Mouse (Mus musculus) limb, embryonic 13.5 days (tissue): Measurements from ENCODE around the gene 1810013L24Rik. TPM values are rescaled to one million over a fixed set of nuclear protein-coding genes. Genes with fewer than 3 reads are reported as not detected.

Experiments
- ATAC-seq: fragments of 200-750 bp; cut with Nextera tagmentation; 2 replicates; pipeline ENCODE4 v1.8.0; 2017; ENCODE audit warnings: low read depth, moderate number of reproducible peaks, moderate TSS enrichment; ENCODE audit not compliant: low FRiP score
- H3K27ac ChIP-seq: fragments of 300-500 bp; sonication (generic); 2 replicates; pipeline ENCODE4 v1.5.1; 2015; ENCODE audit warnings: inconsistent platforms, mild to moderate bottlenecking, moderate library complexity
- H3K27me3 ChIP-seq: fragments of 300-500 bp; sonication (generic); 2 replicates; pipeline ENCODE4 v1.6.1; 2015; ENCODE audit warnings: mild to moderate bottlenecking, inconsistent platforms
- H3K36me3 ChIP-seq: fragments of 300-500 bp; sonication (generic); 2 replicates; pipeline ENCODE4 v1.6.1; 2015; ENCODE audit warnings: inconsistent platforms, mild to moderate bottlenecking, moderate library complexity
- H3K4me1 ChIP-seq: fragments of 300-500 bp; sonication (generic); 2 replicates; pipeline ENCODE4 v1.6.1; 2015; ENCODE audit warnings: inconsistent platforms
- H3K4me2 ChIP-seq: fragments of 300-500 bp; sonication (generic); replicated peaks from 2 replicates; pipeline ENCODE4 v1.6.1; 2015; ENCODE audit warnings: inconsistent platforms, mild to moderate bottlenecking, moderate library complexity
- H3K4me3 ChIP-seq: fragments of 300-500 bp; sonication (generic); 2 replicates; pipeline ENCODE4 v1.5.1; 2015; ENCODE audit warnings: moderate library complexity, mild to moderate bottlenecking, inconsistent platforms
- H3K9ac ChIP-seq: fragments of 300-500 bp; sonication (generic); 2 replicates; pipeline ENCODE4 v1.6.1; 2015; ENCODE audit warnings: mild to moderate bottlenecking, inconsistent platforms
- H3K9me3 ChIP-seq: fragments of 300-500 bp; sonication (generic); 2 replicates; pipeline ENCODE4 v1.6.1; 2016; ENCODE audit warnings: inconsistent platforms
- WGBS: fragments of 180-500 bp; shearing (Covaris S2); methylation state at CpG from one replicate; pipeline ENCODE4 v1.1.7; 2015; 5-methylcytosine and 5-hydroxymethylcytosine counted together
- polyA plus RNA-seq: library from polyadenylated mRNA; unstranded; fragments of >200 nt; fragmentation: Nextera tagmentation; extraction: Ambion mirVana; gene quantifications from 2 replicates; pipeline ENCODE4 v1.2.1, GENCODE M21; 2015

1810013L24Rik gene
- polyA plus RNA-seq, 1 experiment from 2014 or later = 21.3 TPM

GRCm38 (mm10) chr16:8810399-8811127 lies 19.3 kb upstream of the 1810013L24Rik start:
- H3K36me3 ChIP-seq = no peaks in the 10 kb centered on the region
- H3K27me3 ChIP-seq = no peaks in the 10 kb centered on the region
- H3K4me2 ChIP-seq = no peak overlapping the region
- H3K9me3 ChIP-seq = no peaks in the 10 kb centered on the region
- no peak overlapping the region for H3K4me3 ChIP-seq
- H3K27ac ChIP-seq = no peak overlapping the region
- peak; percentile 71; the same call in 1 of the 2 replicates for ATAC-seq
- H3K4me1 ChIP-seq = no peaks in the 10 kb centered on the region
- WGBS = 91% methylated on average over 14 of the region's 14 CpGs
- H3K9ac ChIP-seq = no peak overlapping the region

- Histone ChIP-seq H3K4me1 (no peaks in the 10 kb centered on the region), H3K27me3 (no peaks in the 10 kb centered on the region), H3K9ac (no peak overlapping the region), H3K4me2 (no peak overlapping the region), H3K9me3 (no peaks in the 10 kb centered on the region), H3K27ac (no peak overlapping the region), H3K36me3 (no peaks in the 10 kb centered on the region), H3K4me3 (no peak overlapping the region)
- no peak for ATAC-seq
- 81% methylated on average over 4 of the region's 4 CpGs for WGBS
Measured at GRCm38 (mm10) chr16:8817872-8818271, 12.0 kb upstream of the 1810013L24Rik start.

GRCm38 (mm10) chr16:8821429-8821828 lies 8.5 kb upstream of the 1810013L24Rik start:
- no peaks in the 10 kb centered on the region for H3K27me3 ChIP-seq
- H3K4me2 ChIP-seq = no peak overlapping the region
- H3K4me3 ChIP-seq = no peak overlapping the region
- H3K27ac ChIP-seq = no peak overlapping the region
- WGBS = 71% methylated on average over 1 of the region's 1 CpGs
- ATAC-seq = no peak
- H3K4me1 ChIP-seq = no peaks in the 10 kb centered on the region
- H3K36me3 ChIP-seq = no peaks in the 10 kb centered on the region
- no peak overlapping the region for H3K9ac ChIP-seq
- no peaks in the 10 kb centered on the region for H3K9me3 ChIP-seq

DNA sequence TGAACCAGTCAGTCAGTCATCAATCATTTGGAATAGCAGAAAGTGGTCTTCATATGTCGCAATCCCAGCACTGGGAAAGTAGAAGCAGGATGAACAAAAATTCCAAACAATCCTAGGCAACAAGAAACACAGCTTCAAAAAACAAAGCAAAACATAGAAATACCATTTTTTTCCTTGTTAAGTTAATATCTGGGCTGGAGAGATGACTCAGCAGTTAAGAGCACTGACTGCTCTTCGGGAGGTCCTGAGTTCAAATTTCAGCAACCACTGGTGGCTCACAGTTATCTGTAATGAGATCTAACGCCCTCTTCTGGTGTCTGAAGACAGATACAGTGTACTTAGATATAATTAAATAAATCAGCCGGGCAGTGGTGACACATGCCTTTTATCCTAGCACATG lies 7.3 kb upstream of the 1810013L24Rik start:
- ATAC-seq = no peak
- Histone ChIP-seq H3K36me3 (no peaks in the 10 kb centered on the region), H3K4me3 (no peak overlapping the region), H3K27ac (no peak overlapping the region), H3K4me2 (no peak overlapping the region), H3K27me3 (no peaks in the 10 kb centered on the region), H3K9me3 (no peaks in the 10 kb centered on the region), H3K9ac (no peak overlapping the region), H3K4me1 (no peaks in the 10 kb centered on the region)
- 79% methylated on average over 4 of the region's 4 CpGs for whole genome bisulfite sequencing

DNA sequence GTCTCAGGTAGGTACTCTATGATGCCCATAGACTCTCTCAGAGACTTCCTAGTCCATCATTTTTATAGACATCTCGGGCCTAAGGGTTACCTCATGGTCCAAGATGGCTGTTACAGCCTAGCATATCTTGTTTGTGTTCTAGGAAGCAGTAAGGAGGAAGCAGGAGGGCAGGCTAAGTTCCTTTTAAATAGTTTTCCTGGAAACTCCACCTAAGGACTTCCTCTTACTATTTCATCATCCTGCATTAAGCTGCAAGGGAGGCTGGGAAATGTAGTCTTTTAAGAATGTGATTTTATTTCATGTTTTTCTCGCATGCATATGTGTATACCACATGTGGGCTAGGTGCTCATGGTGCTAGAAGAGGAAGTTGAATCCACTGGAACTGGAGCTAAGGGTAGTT lies 6.2 kb upstream of the 1810013L24Rik start:
- H3K36me3 ChIP-seq = no peaks in the 10 kb centered on the region
- no peak overlapping the region for H3K4me3 ChIP-seq
- no peaks in the 10 kb centered on the region for H3K27me3 ChIP-seq
- no peaks in the 10 kb centered on the region for H3K4me1 ChIP-seq
- ATAC-seq = no peak
- no peak overlapping the region for H3K27ac ChIP-seq
- no peak overlapping the region for H3K9ac ChIP-seq
- WGBS = 69% methylated on average over 2 of the region's 2 CpGs
- H3K9me3 ChIP-seq = no peaks in the 10 kb centered on the region
- H3K4me2 ChIP-seq = no peak overlapping the region

DNA sequence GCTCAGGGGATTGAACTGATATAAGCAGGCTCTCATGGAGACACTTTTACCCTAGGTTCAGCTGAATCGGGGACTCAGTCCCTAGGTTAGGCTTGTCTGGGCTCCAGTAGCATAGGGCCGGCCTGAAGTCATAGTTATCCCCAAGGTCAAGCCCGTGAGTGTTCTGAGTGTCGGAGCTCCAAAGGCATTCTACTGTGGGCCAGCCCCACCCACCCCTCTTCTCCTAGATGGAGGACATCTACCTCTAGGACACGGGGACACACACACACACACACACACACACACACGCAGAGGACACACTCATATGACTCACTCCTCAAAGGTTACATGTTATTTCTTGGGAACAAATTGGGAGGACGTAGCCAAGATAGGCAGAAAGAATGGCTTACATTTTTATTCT lies 2.5 kb upstream of the 1810013L24Rik start:
- WGBS = 85% methylated on average over 7 of the region's 7 CpGs
- H3K9ac ChIP-seq = no peak overlapping the region
- H3K27me3 ChIP-seq = no peaks in the 10 kb centered on the region
- no peaks in the 10 kb centered on the region for H3K9me3 ChIP-seq
- peaks cover 1% of the 10 kb centered on the region; the same call in 1 of the 2 replicates for H3K36me3 ChIP-seq
- no peak overlapping the region for H3K27ac ChIP-seq
- no peak overlapping the region for H3K4me2 ChIP-seq
- peaks cover 9% of the 10 kb centered on the region for H3K4me1 ChIP-seq
- H3K4me3 ChIP-seq = no peak overlapping the region
- no peak for ATAC-seq

DNA sequence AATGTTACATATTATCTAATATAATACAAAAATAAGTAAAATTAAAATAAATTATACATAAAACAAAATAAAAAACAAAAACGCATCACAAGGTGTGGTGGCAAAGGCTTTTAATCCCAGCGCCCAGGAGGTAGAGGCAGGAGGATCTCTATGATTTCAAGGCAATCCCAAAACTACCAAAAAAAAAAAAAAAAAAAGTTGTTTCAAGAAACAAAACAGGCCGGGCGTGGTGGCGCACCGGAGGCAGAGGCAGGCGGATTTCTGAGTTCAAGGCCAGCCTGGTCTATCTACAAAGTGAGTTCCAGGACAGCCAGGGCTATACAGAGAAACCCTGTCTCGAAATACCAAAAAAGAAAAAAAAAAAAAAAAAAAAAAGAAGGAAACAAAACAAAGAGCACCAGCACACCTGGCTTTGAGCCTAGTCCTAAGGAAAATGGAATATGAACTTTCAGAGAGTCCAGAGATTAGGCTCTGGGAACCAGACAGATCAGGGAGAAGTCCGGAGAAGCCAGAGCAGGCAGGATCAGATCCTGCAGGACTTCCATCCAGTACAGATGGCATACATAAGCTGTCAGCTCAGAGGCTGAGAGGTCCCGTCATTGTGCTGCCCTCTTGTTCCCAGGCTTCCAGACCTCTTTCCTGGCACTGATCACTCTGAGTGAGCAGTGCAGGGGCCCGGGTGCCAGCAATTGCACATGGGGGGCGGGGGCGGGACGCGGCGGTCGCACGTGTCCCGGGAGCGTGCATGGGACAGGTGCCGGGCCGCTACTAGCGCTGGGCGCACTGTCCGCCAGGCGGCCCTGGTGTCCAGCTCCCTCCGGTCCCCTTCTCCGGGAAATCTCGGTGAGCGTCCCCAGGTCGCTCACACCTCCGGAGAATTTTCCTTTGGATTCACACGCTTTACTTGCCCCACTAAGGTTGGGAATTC lies 1.0 kb upstream of the 1810013L24Rik start:
- Histone ChIP-seq H3K9ac (peak overlapping the region; percentile 76), H3K27ac (peak overlapping the region; percentile 85), H3K36me3 (peaks cover 15% of the 10 kb centered on the region), H3K4me1 (peaks cover 23% of the 10 kb centered on the region), H3K4me2 (peak overlapping the region; percentile 97), H3K4me3 (peak overlapping the region; percentile 99), H3K9me3 (no peaks in the 10 kb centered on the region), H3K27me3 (no peaks in the 10 kb centered on the region)
- peak; percentile 58 for ATAC-seq
- WGBS = 11% methylated on average over 33 of the region's 33 CpGs

DNA sequence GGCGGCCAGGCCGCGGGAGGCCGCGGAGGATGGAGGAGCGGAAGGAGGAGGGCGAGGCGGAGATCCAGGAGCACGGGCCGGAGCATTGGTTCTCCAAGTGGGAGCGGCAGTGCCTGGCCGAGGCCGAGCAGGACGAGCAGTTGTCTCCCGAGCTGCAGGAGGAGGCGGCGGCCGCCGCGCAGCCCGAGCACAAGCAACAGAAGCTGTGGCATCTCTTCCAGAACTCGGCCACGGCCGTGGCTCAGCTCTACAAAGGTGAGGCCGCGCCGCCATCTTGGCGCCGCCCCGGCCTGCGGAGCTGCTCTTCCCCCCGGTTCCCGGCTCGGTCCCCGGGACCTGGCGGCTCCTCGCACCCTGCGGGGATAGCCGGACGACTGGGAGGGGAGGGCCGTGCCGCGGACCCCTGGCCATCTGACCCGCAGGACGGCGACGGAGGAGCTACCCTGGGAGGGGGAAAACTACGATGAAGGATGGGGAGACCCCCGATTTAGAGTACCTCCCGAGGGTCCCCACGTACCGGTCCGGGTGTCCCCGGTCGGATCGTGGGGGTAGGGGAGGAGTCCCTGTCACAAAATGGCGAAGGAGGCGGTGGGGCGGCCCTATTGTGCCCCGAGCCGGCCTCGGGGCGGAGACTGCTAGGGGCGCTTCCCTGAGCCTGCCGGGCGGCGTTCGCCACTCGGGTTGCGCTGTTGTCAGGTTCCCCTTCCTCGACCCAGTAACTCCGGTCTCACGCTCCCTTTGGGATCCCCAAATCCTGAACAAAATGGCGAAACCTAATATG lies 721 bp downstream of the 1810013L24Rik start:
- peak; percentile 4 for ATAC-seq
- Histone ChIP-seq H3K4me3 (peak overlapping the region; percentile 99), H3K4me1 (peaks cover 25% of the 10 kb centered on the region), H3K36me3 (peaks cover 26% of the 10 kb centered on the region), H3K27me3 (no peaks in the 10 kb centered on the region), H3K27ac (peak overlapping the region; percentile 92), H3K4me2 (peak overlapping the region; percentile 96), H3K9ac (peak overlapping the region; percentile 99), H3K9me3 (no peaks in the 10 kb centered on the region)
- WGBS = under 1% methylated on average over 72 of the region's 74 CpGs

- H3K4me1 ChIP-seq = peaks cover 25% of the 10 kb centered on the region
- H3K36me3 ChIP-seq = peaks cover 27% of the 10 kb centered on the region
- 5% methylated on average over 12 of the region's 12 CpGs for WGBS
- H3K27me3 ChIP-seq = no peaks in the 10 kb centered on the region
- H3K4me3 ChIP-seq = peak overlapping the region; percentile 99
- H3K9me3 ChIP-seq = no peaks in the 10 kb centered on the region
- H3K9ac ChIP-seq = peak overlapping the region; percentile 99
- no peak for ATAC-seq
- H3K4me2 ChIP-seq = peak overlapping the region; percentile 96
- no peak overlapping the region for H3K27ac ChIP-seq
Measured at GRCm38 (mm10) chr16:8831241-8831640, 1.3 kb downstream of the 1810013L24Rik start.

DNA sequence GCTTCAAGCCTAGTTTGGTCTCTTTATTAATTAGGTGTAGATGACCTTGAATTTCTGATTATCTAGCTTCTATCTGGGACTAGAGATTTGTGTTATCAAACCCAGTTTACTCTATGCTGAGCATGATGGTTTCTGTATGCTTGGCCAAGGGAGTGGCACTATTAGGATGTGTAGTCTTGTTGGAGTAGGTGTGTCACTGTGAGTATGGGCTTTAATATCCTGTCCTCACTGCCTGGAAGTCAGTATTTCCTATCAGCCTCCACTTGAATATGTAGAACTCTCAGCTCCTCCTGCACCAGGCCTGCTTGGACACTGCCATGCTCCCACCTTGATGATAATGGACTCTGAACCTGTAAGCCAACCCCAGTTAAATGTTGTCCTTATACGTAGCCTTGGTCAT lies 7.0 kb downstream of the 1810013L24Rik start:
- no peak for ATAC-seq
- 100% methylated on average over 1 of the region's 1 CpGs for WGBS
- H3K9me3 ChIP-seq = no peaks in the 10 kb centered on the region
- H3K27me3 ChIP-seq = no peaks in the 10 kb centered on the region
- H3K4me1 ChIP-seq = peaks cover 19% of the 10 kb centered on the region
- H3K4me3 ChIP-seq = no peak overlapping the region
- H3K36me3 ChIP-seq = peaks cover 73% of the 10 kb centered on the region
- H3K4me2 ChIP-seq = no peak overlapping the region
- H3K27ac ChIP-seq = no peak overlapping the region
- H3K9ac ChIP-seq = no peak overlapping the region

GRCm38 (mm10) chr16:8837595-8837994 lies 7.7 kb downstream of the 1810013L24Rik start:
- Histone ChIP-seq H3K27ac (no peak overlapping the region), H3K9me3 (no peaks in the 10 kb centered on the region), H3K36me3 (peaks cover 72% of the 10 kb centered on the region), H3K4me1 (peaks cover 13% of the 10 kb centered on the region), H3K4me2 (no peak overlapping the region), H3K4me3 (no peak overlapping the region), H3K27me3 (no peaks in the 10 kb centered on the region), H3K9ac (no peak overlapping the region)
- 97% methylated on average over 1 of the region's 1 CpGs for WGBS
- ATAC-seq = no peak

- H3K27ac ChIP-seq = no peak overlapping the region
- H3K4me1 ChIP-seq = peaks cover 1% of the 10 kb centered on the region; the same call in 1 of the 2 replicates
- H3K4me2 ChIP-seq = no peak overlapping the region
- peaks cover 71% of the 10 kb centered on the region for H3K36me3 ChIP-seq
- no peak overlapping the region for H3K4me3 ChIP-seq
- no peak for ATAC-seq
- H3K9ac ChIP-seq = no peak overlapping the region
- H3K9me3 ChIP-seq = no peaks in the 10 kb centered on the region
- H3K27me3 ChIP-seq = no peaks in the 10 kb centered on the region
Measured at GRCm38 (mm10) chr16:8838921-8839320, 9.0 kb downstream of the 1810013L24Rik start.
